Mouse (Mus musculus) layer of hippocampus, postnatal 10 days (tissue): Measurements from ENCODE around the gene Gclm. TPM values are rescaled to one million over a fixed set of nuclear protein-coding genes. Genes with fewer than 3 reads are reported as not detected.
"Not testable (repeated sequence)": the region's sequence is repeated elsewhere in the genome, so short reads cannot be mapped to it uniquely, and the experiment has no call there.

ENCODE experiments used
- DNase-seq, 2 experiments: peaks; one replicate each; pipeline ENCODE4 v3.0.0; 2021; ENCODE audit warnings: low spot score in 2 of 2
- long read RNA-seq: library from polyadenylated mRNA; stranded (forward); transcript quantifications from one replicate; pipeline ENCODE4 v2.0.0, GENCODE M21; 2023
- total RNA-seq, 2 experiments: library from RNA; stranded (reverse); gene quantifications; 2 replicates each; pipeline ENCODE4 v1.2.3; 2021

Gclm gene
- total RNA-seq, result 10 to 100 TPM; 54.4 to 67.7 TPM
- long read RNA-seq, full-length matches to known transcripts, result 35 of 59 reads
- long read RNA-seq, partial matches to known transcripts, result 1 of 59 reads
- long read RNA-seq, other reads (novel, unspliced or antisense), result 23 of 59 reads

DNA sequence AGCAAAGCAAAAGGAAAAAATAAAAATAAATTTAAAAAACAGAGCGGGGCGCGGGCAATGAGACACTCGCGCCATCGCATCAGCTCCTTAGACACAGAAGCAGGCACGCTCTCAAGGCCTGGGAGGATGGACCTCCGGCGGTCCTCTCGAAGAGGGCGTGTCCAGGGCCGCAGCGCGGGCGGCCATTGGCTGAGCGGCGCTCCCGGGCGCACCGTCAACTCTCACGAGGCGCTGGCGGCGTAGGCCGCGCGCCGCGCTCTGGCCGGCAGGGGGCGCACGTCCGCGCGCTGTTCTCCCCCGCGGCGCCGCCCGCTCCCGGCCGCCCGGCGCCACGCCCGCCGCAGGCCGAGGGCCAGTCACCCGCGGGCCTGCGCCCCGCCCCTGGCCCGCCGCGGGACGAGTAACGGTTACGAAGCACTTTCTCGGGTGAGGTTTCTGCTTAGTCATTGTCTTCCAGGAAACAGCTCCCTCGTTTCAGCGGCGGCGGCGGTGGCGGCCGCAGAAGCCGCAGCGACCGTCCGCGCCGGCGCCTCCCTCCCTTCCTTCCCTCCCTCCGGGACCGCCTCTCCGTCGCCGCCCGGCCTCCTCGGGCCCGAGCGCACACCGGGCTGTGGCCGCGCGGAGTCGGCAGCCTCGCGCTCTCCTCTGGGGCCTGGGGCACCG lies at the start of gene Gclm:
Gclm (plus strand) TSS at position 343 of the 663 bp plus-strand sequence.
- DNase-seq, result peak; percentile 88 to 95

DNA sequence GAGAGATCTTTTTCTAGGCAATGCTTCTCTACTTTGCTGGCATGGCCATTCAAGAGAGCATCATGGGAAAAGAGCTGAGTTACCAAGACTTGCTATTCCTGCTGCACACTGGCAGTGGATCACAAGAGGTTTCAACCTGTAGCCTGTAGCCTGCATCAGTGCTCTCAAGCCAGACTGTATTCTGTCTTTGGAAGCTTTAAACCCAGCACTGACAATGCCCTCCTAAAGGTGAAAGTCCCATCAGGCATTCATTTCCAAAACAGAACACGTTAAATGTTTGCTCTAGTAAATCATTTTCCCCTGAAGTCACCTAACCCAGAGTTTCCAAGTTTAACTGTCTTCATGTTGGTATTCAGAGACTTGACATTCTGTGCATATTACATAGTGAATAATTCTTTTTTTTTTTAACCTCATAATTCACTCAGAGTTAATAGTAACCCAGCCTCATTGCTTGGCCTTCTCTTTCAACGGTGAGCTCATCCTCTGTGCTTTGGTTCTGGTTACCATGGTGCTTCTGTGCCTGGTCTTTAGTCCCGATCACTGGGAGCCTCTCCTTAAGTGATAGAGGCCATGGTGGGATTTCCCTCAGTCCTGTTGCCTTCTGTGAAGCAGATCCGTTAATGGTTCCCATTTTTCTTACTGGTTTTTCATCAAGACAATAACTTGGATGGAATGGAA lies 48.6 kb upstream of the Gclm start:
- DNase-seq, result no peak

DNA sequence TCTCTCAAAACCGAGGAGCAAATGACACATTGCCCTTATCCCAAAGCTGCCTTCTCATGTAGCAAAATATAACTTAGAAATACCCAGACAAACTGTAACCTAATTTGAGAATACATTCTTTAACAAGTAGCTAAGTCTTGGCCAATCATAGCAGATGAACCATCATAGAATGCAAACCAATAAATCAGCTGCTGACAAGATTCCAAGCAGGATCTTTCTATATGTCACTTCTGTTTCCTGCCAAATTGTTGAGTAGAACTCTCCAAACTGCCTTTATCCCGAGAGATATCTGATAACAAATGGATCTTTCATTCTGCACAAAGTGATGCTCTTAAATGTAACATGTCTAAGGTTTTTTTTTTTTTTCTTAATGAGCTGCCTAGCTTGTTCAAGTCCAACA lies 46.8 kb upstream of the Gclm start:
- no peak for DNase-seq

DNA sequence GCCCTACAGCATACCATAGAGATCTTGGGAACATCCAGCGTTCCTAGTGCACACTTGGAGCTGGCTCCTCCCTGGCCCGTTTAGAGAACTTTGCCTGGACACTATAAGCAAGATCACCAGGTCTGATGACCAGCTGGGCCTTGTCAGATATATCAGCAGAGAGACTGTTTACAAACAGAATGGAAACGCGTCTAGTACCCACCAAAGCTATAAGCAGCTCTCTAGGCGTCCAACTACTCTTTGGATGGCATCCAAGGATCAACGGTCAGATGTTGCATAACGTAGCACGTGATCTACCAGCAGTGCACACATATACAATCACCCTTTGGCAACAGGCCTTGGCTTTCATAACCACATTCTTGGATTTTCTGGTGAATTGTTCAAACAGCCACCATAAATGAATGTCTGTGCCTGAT lies 46.4 kb upstream of the Gclm start:
- no peak for DNase-seq

DNA sequence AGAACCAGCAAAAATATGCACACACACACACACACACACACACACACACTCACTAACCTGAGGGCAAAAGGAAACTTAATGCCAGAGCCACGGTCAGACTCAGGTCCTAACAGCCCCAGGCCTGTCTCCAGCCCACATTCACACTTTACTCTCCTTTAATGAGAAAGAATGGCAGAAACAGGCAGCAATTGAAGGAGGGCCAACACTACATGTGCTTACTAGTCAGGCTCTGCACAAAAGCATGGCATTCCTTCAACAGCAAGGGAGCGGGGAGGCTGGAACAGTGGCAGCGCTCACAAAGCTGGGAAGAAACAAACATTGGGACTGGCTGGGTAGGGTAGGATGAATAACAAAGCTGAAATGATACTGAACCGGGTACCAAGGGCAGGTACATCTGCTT lies 45.8 kb upstream of the Gclm start:
- DNase-seq, result peak in 1 of 2 experiments; percentile 28

DNA sequence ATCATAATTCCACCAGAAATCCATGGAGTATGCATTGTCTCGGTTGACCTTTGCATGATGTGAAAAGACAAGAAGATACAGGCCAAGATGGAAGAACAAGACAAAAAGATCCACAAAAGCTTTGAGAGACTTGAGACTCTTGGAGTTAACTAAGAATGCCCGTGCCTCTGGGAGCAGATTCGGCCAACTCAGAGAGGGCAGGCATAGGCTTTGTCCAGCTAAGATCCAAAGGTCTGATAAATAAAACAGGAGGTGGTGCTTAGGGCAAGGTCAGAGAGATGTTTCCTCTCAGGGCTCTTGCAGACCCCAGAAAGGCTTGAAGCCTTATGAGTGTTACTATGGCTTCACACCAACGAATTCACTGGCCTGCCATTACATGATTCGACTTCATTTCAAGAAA lies 45.3 kb upstream of the Gclm start:
- no peak for DNase-seq

DNA sequence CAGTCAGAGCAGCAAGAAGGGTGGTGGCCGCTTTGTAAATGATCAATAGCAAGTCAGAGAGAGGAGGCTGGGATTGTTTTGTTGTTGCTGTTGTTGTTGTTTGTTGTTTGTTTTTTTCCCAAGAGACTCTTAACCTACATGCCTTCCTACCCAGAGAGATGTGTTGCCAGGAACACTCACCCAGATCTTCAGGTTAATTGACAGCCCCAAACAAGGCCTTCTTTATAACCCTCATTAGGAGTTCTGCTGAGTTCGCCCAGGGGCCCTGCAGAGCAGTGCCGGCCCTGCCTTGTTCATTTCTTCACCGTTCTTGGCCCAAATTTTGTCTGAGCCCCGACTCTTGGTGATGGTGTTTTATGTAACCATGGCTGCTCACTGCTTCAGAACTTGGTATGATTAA lies 44.9 kb upstream of the Gclm start:
- no peak for DNase-seq

DNA sequence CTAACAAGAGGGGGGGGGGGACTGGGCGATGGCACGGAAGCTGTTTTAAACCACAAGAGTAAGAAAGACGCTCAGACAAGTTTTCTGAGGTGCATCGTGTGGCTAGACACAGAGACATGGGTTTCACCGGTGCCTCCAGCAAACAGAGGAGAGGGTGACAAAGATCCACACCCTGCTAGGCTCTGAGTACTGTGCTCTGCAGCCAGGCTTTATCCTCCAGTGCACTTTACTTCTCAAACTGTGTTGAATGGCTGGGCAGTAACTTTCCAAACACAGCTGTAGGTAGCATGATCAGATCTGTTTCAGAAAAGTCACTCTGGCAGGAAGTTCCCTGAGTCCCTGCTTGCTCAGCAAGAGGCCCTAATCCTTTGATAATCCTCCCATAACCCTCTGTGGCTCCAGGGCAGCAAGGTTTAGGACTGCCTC lies 43.0 kb upstream of the Gclm start:
- DNase-seq, result no peak

DNA sequence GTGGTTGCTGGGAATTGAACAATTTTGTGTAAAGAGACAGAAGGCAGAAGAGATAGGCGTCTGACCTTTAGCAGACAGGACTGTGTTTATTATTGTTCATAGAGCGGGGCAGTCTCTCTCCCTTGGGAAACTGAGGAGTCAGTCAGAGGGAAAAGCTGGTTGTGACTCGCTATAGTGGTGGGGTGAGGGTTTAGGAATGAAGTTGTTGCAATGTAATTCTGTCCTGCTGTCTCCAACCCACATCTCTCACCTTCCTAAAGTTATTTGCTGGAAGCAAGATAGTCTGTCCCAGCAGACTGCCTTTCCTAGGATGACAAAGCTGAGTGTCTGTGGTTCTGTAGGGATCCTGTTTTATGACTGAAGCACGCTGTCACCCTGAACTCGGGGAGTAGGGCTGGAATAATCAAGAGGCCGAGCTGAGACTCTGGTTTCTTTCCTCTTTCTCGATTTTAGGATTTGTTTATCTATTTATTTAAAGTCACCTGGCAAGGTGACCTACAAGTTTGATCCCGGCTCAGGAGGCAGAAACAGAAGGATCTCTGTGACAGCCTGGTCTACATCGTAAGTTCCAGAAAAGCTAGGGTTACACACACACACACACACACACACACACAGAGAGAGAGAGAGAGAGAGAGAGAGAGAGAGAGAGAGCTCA lies 41.6 kb upstream of the Gclm start:
- DNase-seq, result no peak

DNA sequence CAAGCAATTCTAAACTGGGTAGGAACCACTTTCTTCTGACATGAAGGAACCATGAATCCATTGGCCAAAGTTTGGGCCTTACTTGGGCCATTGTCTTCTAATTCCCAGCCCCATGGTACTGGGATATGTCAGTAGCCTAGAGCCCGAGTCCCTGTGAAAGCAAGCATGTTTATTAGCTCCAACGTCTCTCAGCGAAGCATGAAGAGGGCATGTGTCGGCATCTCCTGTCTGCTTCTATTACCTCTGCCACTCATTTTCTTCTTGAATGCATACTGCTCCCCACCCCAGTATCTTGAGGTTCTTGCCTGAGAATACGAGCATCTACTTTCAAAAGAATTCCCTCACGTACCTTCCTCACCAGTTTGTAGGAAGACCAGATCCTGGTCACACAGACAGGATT lies 39.6 kb upstream of the Gclm start:
- no peak for DNase-seq

DNA sequence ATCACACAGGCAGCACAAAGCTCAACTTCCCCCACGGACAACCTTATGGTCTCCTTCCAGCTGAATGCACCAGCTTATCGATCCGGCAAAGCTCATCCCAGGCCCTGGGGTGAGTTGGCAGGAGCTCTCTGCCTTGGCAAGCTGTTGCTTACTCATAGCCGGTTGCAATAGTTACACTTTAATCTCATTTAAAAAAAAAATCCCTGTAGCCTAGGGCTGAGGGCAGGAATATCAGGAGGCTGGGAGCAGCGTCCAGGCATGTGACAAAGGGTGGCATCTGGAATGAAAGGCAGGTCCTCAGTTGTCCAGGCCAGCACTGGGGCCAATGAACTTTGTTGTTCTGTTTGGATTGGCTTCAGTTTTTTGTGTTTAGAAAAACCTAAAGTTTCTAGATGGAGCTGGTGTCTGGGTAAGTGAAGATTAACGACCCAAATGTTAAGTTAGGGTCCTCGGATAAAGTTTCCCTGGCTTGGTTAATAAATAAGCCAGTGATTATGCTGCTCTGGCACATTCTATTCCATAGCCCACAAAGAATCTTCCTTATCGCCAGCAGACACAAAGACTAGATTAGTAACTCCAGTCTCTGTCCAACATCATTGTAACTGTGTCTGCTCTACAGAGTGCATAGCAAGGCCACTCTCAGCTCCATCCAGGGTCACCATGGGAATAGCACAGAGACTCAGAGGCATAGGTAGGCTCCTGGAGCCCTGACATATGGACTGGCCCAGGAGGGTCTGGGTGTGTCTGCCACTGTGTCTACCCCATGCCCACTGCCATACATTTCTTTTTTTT lies 38.9 kb upstream of the Gclm start:
- DNase-seq, result no peak

DNA sequence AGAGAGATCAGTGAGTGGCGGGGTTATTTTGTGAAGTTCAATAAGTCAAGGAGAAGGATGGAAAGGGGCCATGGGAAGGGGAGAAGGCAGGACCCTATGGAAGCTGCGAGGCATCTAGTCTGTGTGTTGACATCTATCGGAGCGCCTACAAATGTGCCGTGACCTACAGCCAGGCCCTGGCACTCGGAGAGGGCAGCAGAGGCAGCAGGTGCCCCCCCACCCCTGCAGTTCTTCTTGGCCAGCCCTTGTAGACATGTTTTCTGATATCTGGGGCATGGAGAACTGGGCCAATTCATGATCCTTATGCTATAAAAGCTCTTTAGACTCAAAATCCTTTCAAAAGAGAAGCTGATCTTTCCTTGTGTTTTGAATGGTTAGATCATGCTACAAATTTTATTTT lies 37.6 kb upstream of the Gclm start:
- no peak for DNase-seq

DNA sequence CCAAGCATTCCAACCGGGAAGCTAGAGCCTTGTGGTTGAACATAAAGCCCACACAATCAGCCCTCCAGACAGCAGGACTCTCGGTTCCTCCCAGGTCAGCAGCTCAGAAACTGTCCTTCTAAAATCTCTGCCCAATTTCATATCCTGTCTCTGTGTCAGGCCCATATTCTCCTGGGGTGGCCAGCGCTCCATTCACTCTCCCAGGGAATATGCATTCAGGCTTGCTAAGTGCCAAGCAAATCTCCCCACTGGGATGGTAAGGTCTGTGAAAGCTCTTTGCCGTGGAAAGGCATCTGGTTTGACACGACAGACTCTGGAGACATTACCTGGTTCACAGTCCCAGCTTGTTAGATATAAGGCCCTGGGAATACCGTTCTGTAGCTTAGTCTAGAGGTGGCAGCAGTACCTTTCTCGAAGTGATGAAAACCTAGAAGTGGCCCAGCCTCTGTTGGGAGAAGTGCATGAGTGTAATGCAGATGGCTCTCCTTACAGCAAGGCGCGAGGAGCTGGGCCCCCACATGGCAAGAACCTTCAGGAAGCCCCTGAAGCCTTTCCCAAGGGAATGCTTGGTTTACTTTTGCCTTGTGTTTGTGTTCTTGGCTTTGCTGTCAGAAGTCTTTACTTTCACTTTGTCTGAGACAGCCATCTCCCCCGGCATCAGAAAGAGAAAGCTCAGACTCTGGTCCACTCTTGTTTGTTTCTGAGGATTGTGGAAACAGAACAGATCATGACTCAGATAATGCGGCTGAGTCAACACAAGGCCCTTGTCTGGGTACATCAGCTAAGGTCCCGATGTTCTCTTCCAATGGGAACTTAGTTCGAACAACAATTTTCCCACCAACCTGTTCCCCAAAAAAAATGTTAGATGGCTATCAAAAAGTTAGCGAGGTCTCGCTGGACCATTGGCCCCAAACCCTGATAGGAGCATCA lies 36.8 kb upstream of the Gclm start:
- no peak for DNase-seq

DNA sequence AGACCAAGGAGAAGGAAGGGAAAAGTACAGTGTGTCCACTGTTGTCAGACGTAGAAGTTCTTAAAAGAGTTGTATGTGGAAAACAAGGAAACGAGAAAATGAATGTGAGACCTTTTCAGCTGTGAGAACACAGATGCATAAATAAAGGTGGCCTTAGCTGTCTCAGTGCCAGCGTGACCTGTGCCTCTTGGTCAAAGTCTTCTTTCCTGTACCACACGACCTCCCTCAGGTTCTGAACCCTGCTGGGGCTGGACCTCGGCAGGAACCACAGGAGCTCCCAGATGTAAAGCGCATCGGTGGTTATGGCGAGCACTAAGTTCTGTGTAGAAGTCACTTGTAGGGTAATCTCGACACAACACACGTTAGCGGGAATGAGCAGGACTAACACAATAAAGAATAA lies 35.8 kb upstream of the Gclm start:
- DNase-seq, result no peak

DNA sequence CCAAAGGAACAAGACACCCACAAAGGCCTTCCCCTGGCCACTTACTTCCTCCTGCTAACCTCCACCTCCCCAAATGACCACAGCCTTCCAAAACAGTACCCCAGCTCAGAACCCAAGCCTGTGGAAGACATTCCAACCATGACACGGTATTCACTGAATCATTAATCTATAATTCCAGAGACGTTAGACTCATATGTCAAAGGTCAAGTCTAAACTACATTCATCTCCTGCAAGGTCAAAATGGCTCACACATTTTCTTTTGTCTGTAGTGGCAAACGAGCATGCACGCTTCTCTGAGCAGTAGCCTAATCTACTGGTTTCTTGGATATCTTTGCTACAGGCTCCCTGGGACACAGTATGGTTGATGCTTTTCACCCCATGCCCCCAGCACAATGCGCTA lies 34.9 kb upstream of the Gclm start:
- no peak for DNase-seq

DNA sequence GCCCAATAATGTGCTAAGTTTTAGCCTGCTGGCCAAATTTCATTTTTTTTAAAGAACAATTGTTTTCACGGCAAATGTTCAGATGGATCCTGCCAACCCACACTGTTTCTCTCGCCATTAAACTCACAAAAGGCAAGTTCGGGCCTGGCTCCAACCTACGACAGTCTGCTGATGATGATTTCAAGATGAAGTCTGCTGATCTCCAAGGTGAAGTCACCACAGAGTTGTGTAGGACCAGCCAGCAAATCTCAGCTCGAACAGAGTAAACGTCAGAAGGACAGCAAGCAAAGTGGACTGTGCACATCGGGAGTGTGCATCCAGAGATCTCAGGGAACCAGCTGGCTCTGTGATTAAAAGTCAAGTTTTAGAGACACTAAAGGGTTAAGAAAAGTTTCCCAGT lies 34.5 kb upstream of the Gclm start:
- no peak for DNase-seq

DNA sequence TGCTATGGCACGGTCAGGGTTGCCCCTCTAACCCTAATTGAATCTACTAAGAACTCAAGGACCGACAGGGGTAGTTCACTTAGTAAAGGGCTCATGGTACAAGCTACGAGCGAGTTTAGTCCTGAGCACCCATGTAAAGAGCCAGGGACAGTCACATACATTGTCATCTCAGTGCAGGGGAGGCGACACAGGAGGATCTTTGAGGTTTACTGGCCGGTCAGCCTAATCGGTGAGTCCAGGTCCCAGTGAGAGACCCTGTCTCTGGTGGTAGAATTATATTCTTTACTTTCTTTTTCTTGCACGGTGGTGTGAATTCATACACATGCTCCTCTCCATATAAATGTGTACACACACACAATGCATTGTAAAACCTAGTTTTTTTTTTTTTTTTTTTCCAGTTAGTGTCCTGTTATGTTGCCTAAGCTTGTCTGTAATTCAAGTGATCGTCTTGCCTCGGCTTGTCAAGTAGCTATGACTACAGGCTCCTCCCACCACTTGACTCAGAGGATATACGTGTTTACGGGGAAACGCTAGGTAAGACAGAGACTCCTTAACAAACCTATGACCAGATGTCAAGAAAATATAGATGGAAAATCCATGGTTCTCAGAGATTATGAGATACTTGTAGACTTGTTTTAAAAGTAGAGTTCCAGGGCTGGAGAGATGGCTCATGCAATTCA lies 33.8 kb upstream of the Gclm start:
- no peak for DNase-seq

DNA sequence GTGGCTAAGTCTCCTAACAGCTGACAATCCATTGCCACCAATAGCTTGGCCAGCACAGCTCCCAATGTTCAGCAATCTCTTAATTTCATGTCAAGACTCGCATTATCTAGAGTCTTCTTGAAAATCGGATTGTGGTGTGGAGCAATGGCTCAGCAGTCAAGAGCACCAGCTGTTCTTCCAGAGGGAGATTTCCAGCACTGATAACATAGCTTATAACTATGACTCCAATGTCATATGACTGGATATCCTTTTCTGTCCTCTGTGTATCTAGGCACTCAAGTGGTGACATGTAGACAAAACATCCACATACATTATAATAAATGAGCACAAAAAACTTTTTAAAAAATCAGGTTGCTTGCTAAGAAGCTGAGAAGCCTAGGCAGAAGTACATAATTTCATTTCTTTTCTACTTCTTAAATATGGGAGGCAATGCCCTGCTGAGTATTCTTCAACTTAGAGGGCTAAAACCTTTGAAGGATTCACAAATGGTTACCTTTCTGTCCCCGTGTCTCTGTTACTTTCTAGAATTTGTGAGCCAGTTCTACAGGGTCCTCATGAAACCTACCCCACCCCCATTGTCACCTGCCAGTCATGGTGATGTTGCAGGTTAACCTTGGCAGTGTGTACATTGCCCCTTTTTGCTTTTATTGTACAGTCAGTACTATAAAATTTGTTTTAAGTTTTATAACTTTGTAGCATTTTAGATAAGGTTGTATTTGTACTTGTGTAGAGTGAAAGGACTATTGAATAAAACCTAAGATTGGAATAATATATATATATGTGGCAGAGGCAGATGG lies 23.9 kb upstream of the Gclm start:
- no peak for DNase-seq

DNA sequence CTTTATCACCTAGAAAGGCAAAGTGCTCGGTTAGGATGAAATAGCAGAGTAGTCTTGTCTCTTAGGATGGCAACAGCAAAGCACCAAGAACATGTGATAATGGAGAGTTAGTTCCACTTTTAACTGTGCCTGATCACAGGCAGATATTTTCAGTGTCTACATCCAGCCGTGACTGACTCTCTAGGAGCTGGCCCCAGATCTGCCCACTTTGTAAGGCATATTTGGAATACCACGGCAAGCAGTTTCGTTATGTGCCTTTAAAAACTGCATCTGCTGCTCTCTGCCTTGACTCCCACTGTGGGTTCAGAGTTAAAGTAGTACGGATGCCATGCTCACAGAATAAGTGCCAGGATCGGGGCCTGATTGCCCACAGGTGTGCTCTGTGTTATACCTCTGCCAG lies 18.4 kb upstream of the Gclm start:
- DNase-seq, result not testable (repeated sequence)
